30 mouse cellular contexts compared by ENCODE assay signal in genomic region chr17:31152512-31152911, GRCm38 (mm10). TPM values are rescaled to one million over a fixed set of nuclear protein-coding genes. Genes with fewer than 3 reads are reported as not detected.
A peak's percentile ranks its signal among the peaks of the same experiment; 100 is the strongest.
DNase-seq lines count a peak whose midpoint lies in the region; ATAC-seq and TF ChIP-seq lines count a peak whose summit lies in the region.
"Had no signal": no experiment of that assay in that cellular context is flagged by ENCODE, and none has a peak within 500 bp of the region (broad histone marks: within the 10 kb centered on the region; RNA-seq: fewer than 3 reads in every experiment).

No protein-coding gene starts in this region.

- TF ChIP-seq CTCF in intestine, postnatal 0 days (IDR thresholded peaks at IDR 0.05; ENCODE audit: low read depth) = no peak
- TF ChIP-seq CTCF in layer of hippocampus, adult 2 months (conservative IDR thresholded peaks at IDR 0.05) = no peak

- H3K27me3 ChIP-seq in intestine, embryonic 14.5 days (replicated peaks; ENCODE audit: control insufficient read depth, insufficient read depth, low read length) = no peaks in the 10 kb centered on the region
- H3K27me3 ChIP-seq in intestine, postnatal 0 days (replicated peaks; ENCODE audit: control insufficient read depth, insufficient read depth, low read length) = no peaks in the 10 kb centered on the region
- no peaks in the 10 kb centered on the region for H3K27me3 ChIP-seq in stomach, embryonic 15.5 days (replicated peaks)
- H3K27me3 ChIP-seq in forebrain, embryonic 11.5 days (ENCODE audit: control insufficient read depth, insufficient read depth, low read length) = no peaks in the 10 kb centered on the region
- H3K27me3 ChIP-seq: hindbrain, embryonic 15.5 days; midbrain, embryonic 13.5 days; neural tube, embryonic 12.5 days had no signal

- no peak for ATAC-seq in intestine, embryonic 14.5 days (replicated peaks; ENCODE audit: low FRiP score, low TSS enrichment, low read depth)
- no peak for ATAC-seq in intestine, postnatal 0 days
- 0 out of 2 replicates have a peak, but pooled peaks have one; percentile 35 for ATAC-seq in stomach, embryonic 15.5 days (ENCODE audit: insufficient read depth, low FRiP score, low read depth)
- no peak for ATAC-seq in forebrain, embryonic 11.5 days (replicated peaks; ENCODE audit: low FRiP score)
- ATAC-seq: midbrain, embryonic 13.5 days had no signal

- 56% methylated on average over 5 of the region's 5 CpGs for whole genome bisulfite sequencing in intestine, embryonic 14.5 days
- WGBS in intestine, postnatal 0 days = 45% methylated on average over 5 of the region's 5 CpGs
- WGBS in stomach, embryonic 15.5 days = 62% methylated on average over 5 of the region's 5 CpGs
- WGBS in forebrain, embryonic 11.5 days = 58% methylated on average over 5 of the region's 5 CpGs

- H3K36me3 ChIP-seq in intestine, embryonic 14.5 days (ENCODE audit: control insufficient read depth, insufficient read depth, low read length) = no peaks in the 10 kb centered on the region
- H3K36me3 ChIP-seq in intestine, postnatal 0 days (ENCODE audit: control insufficient read depth, insufficient read depth) = no peaks in the 10 kb centered on the region
- no peaks in the 10 kb centered on the region for H3K36me3 ChIP-seq in stomach, embryonic 15.5 days
- no peaks in the 10 kb centered on the region for H3K36me3 ChIP-seq in forebrain, embryonic 11.5 days (ENCODE audit: control insufficient read depth, insufficient read depth, low read length)
- H3K36me3 ChIP-seq: embryonic facial prominence, embryonic 15.5 days; forebrain, embryonic 10.5 days; G1E; hindbrain, embryonic 15.5 days; midbrain, embryonic 13.5 days; neural tube, embryonic 12.5 days had no signal

- 0 out of 2 replicates have a peak, but pooled peaks cover 2% of the 10 kb centered on the region for H3K9me3 ChIP-seq in intestine, embryonic 14.5 days (ENCODE audit: control insufficient read depth, low read length)
- H3K9me3 ChIP-seq in intestine, postnatal 0 days (ENCODE audit: control insufficient read depth) = no peaks in the 10 kb centered on the region
- H3K9me3 ChIP-seq in stomach, embryonic 15.5 days = no peaks in the 10 kb centered on the region
- no peaks in the 10 kb centered on the region for H3K9me3 ChIP-seq in forebrain, embryonic 11.5 days (ENCODE audit: control insufficient read depth, low read length)
- H3K9me3 ChIP-seq: embryonic facial prominence, embryonic 15.5 days; hindbrain, embryonic 15.5 days; midbrain, embryonic 13.5 days; neural tube, embryonic 12.5 days had no signal

- H3K9ac ChIP-seq in intestine, embryonic 14.5 days (ENCODE audit: low read length) = no peak overlapping the region
- H3K9ac ChIP-seq in intestine, postnatal 0 days (ENCODE audit: low read depth, low read length) = no peak overlapping the region
- no peak overlapping the region for H3K9ac ChIP-seq in stomach, embryonic 15.5 days
- H3K9ac ChIP-seq in forebrain, embryonic 11.5 days (ENCODE audit: low read length) = no peak overlapping the region
- H3K9ac ChIP-seq: embryonic facial prominence, embryonic 15.5 days; hindbrain, embryonic 15.5 days; midbrain, embryonic 13.5 days; neural tube, embryonic 12.5 days had no signal

- DNase-seq in intestine, embryonic 14.5 days (ENCODE audit: low spot score) = no peak
- DNase-seq in kidney, adult 9 months = peak; percentile 94
- peak; percentile 74 to 89 for DNase-seq in kidney, postnatal 36 days
- DNase-seq in retina, postnatal 1 day = no peak
- no peak for DNase-seq in layer of hippocampus, adult 2 months (ENCODE audit: low spot score in 2 of 2)
- DNase-seq in forebrain, embryonic 11.5 days (ENCODE audit: low spot score) = no peak
- DNase-seq: cerebellum, adult 18-20 months; cerebellum, postnatal 25 days; gastrocnemius, postnatal 14 days; heart, adult 18-20 months; heart, postnatal 36 days; lung, adult 18-20 months; lung, postnatal 14 days; right cerebral cortex, adult 18-20 months; thymus, adult 18-20 months had no signal

- 0 out of 2 replicates have a peak, but pooled peaks cover 4% of the 10 kb centered on the region for H3K4me1 ChIP-seq in intestine, embryonic 14.5 days (replicated peaks; ENCODE audit: control insufficient read depth, insufficient read depth, low read length)
- no peaks in the 10 kb centered on the region for H3K4me1 ChIP-seq in intestine, postnatal 0 days (replicated peaks; ENCODE audit: control insufficient read depth, insufficient read depth, low read length)
- H3K4me1 ChIP-seq in stomach, embryonic 15.5 days = no peaks in the 10 kb centered on the region
- no peaks in the 10 kb centered on the region for H3K4me1 ChIP-seq in forebrain, embryonic 11.5 days (replicated peaks; ENCODE audit: control insufficient read depth, insufficient read depth, low read length)
- H3K4me1 ChIP-seq: embryonic facial prominence, embryonic 15.5 days; hindbrain, embryonic 15.5 days; neural tube, embryonic 12.5 days had no signal

- 0 out of 2 replicates have a peak overlapping the region, but pooled peaks have one; percentile 2 for H3K27ac ChIP-seq in intestine, embryonic 14.5 days (ENCODE audit: low read depth)
- no peak overlapping the region for H3K27ac ChIP-seq in intestine, postnatal 0 days (ENCODE audit: low read depth, low read length)
- H3K27ac ChIP-seq in stomach, embryonic 15.5 days = 0 out of 2 replicates have a peak overlapping the region, but pooled peaks have one; percentile 11
- H3K27ac ChIP-seq in layer of hippocampus, adult 2 months = no peak overlapping the region
- no peak overlapping the region for H3K27ac ChIP-seq in forebrain, embryonic 11.5 days (ENCODE audit: low read depth, low read length)
- H3K27ac ChIP-seq: embryonic facial prominence, embryonic 15.5 days; forebrain, embryonic 10.5 days; hindbrain, embryonic 15.5 days; midbrain, embryonic 13.5 days; neural tube, embryonic 12.5 days had no signal

- no peak overlapping the region for H3K4me2 ChIP-seq in intestine, embryonic 14.5 days (ENCODE audit: low read length)
- no peak overlapping the region for H3K4me2 ChIP-seq in intestine, postnatal 0 days (replicated peaks; ENCODE audit: low read depth)
- H3K4me2 ChIP-seq in stomach, embryonic 15.5 days = no peak overlapping the region
- H3K4me2 ChIP-seq in forebrain, embryonic 11.5 days (ENCODE audit: low read depth, low read length, severe bottlenecking) = no peak overlapping the region
- H3K4me2 ChIP-seq: embryonic facial prominence, embryonic 15.5 days; hindbrain, embryonic 15.5 days; midbrain, embryonic 13.5 days; neural tube, embryonic 12.5 days had no signal

- no peak overlapping the region for H3K4me3 ChIP-seq in intestine, embryonic 14.5 days (ENCODE audit: low read depth, low read length)
- H3K4me3 ChIP-seq in intestine, postnatal 0 days (ENCODE audit: low read depth, low read length) = no peak overlapping the region
- no peak overlapping the region for H3K4me3 ChIP-seq in stomach, embryonic 15.5 days (replicated peaks)
- no peak overlapping the region for H3K4me3 ChIP-seq in layer of hippocampus, adult 2 months
- H3K4me3 ChIP-seq in forebrain, embryonic 11.5 days (ENCODE audit: low read depth, low read length) = no peak overlapping the region
- H3K4me3 ChIP-seq: embryonic facial prominence, embryonic 15.5 days; forebrain, embryonic 10.5 days; hindbrain, embryonic 15.5 days; midbrain, embryonic 13.5 days; neural tube, embryonic 12.5 days had no signal

RNA-seq across cellular contexts. Expression of gene Tff2, which starts 8.4 kb away (rescaled TPM):
- polyA plus RNA-seq in intestine, embryonic 14.5 days (2014; fragmentation: Nextera tagmentation; extraction: Ambion mirVana) = 2.0 TPM in 2 replicates
- 116 and 203 TPM in 2 replicates for polyA plus RNA-seq in intestine, postnatal 0 days (2015; fragmentation: Nextera tagmentation; extraction: Ambion mirVana)
- polyA plus RNA-seq in stomach, embryonic 15.5 days (2015; fragmentation: Nextera tagmentation; extraction: Ambion mirVana) = 39.1 and 51.9 TPM in 2 replicates
- not detected for total RNA-seq in layer of hippocampus, adult 2 months (2021)
- polyA plus RNA-seq in forebrain, embryonic 11.5 days (2014; fragmentation: Nextera tagmentation; extraction: Ambion mirVana) = not detected in 2 replicates
- total RNA-seq: G1E; gastrocnemius, postnatal 14 days; heart, adult 18-20 months; heart, postnatal 36 days; layer of hippocampus, postnatal 25 days; left cerebral cortex, postnatal 14 days; megakaryocyte, adult 5-6 weeks had no signal
- polyA plus RNA-seq: forebrain, embryonic 10.5 days; frontal cortex, adult 2 months; G1E; heart, embryonic 14.5 days; hindbrain, embryonic 15.5 days; midbrain, embryonic 13.5 days; neural tube, embryonic 12.5 days had no signal

RNA-seq across cellular contexts. Expression of gene Tff1, which starts 12.6 kb away (rescaled TPM):
- 12.7 and 17.2 TPM in 2 replicates for polyA plus RNA-seq in intestine, embryonic 14.5 days (2014; fragmentation: Nextera tagmentation; extraction: Ambion mirVana)
- 39.4 and 174 TPM in 2 replicates for polyA plus RNA-seq in intestine, postnatal 0 days (2015; fragmentation: Nextera tagmentation; extraction: Ambion mirVana)
- polyA plus RNA-seq in stomach, embryonic 15.5 days (2015; fragmentation: Nextera tagmentation; extraction: Ambion mirVana) = 95.6 and 131 TPM in 2 replicates
- not detected for total RNA-seq in layer of hippocampus, adult 2 months (2021)
- not detected in 2 replicates for polyA plus RNA-seq in forebrain, embryonic 11.5 days (2014; fragmentation: Nextera tagmentation; extraction: Ambion mirVana)
- total RNA-seq: adrenal gland, postnatal 4 days; G1E; gastrocnemius, postnatal 14 days; heart, adult 18-20 months; heart, postnatal 36 days; layer of hippocampus, postnatal 25 days; left cerebral cortex, postnatal 14 days; megakaryocyte, adult 5-6 weeks had no signal
- polyA plus RNA-seq: embryonic facial prominence, embryonic 15.5 days; forebrain, embryonic 10.5 days; frontal cortex, adult 2 months; G1E; heart, embryonic 14.5 days; hindbrain, embryonic 15.5 days; midbrain, embryonic 13.5 days; neural tube, embryonic 12.5 days had no signal

RNA-seq across cellular contexts. Expression of gene Tff3, which starts 23.1 kb away (rescaled TPM):
- 315 and 426 TPM in 2 replicates for polyA plus RNA-seq in intestine, embryonic 14.5 days (2014; fragmentation: Nextera tagmentation; extraction: Ambion mirVana)
- 2,043 and 2,206 TPM in 2 replicates for polyA plus RNA-seq in intestine, postnatal 0 days (2015; fragmentation: Nextera tagmentation; extraction: Ambion mirVana)
- 141 and 168 TPM in 2 replicates for polyA plus RNA-seq in stomach, embryonic 15.5 days (2015; fragmentation: Nextera tagmentation; extraction: Ambion mirVana)
- not detected for total RNA-seq in layer of hippocampus, adult 2 months (2021)
- 1.1 and 1.2 TPM in 2 replicates for polyA plus RNA-seq in forebrain, embryonic 11.5 days (2014; fragmentation: Nextera tagmentation; extraction: Ambion mirVana)
- total RNA-seq: adrenal gland, postnatal 4 days; G1E; gastrocnemius, postnatal 14 days; heart, adult 18-20 months; heart, postnatal 36 days; layer of hippocampus, postnatal 25 days; left cerebral cortex, postnatal 14 days; megakaryocyte, adult 5-6 weeks had no signal
- polyA plus RNA-seq: embryonic facial prominence, embryonic 15.5 days; G1E; heart, embryonic 14.5 days had no signal

RNA-seq across cellular contexts. Expression of gene Tmprss3, which starts 46.3 kb away (rescaled TPM):
- 0.12 TPM in 2 replicates for polyA plus RNA-seq in intestine, embryonic 14.5 days (2014; fragmentation: Nextera tagmentation; extraction: Ambion mirVana)
- polyA plus RNA-seq in intestine, postnatal 0 days (2015; fragmentation: Nextera tagmentation; extraction: Ambion mirVana) = 0.04 and 0.05 TPM in 2 replicates
- polyA plus RNA-seq in stomach, embryonic 15.5 days (2015; fragmentation: Nextera tagmentation; extraction: Ambion mirVana) = 0.36 and 0.49 TPM in 2 replicates
- not detected for total RNA-seq in layer of hippocampus, adult 2 months (2021)
- polyA plus RNA-seq in forebrain, embryonic 11.5 days (2014; fragmentation: Nextera tagmentation; extraction: Ambion mirVana) = not detected in 2 replicates
- total RNA-seq: G1E; gastrocnemius, postnatal 14 days; heart, adult 18-20 months; heart, postnatal 36 days; layer of hippocampus, postnatal 25 days had no signal
- polyA plus RNA-seq: forebrain, embryonic 10.5 days; G1E; hindbrain, embryonic 15.5 days; midbrain, embryonic 13.5 days; neural tube, embryonic 12.5 days; small intestine, adult 2 months had no signal

RNA-seq across cellular contexts. Expression of gene Ubash3a, which starts 55.2 kb away (rescaled TPM):
- 0.14 and 0.19 TPM in 2 replicates for polyA plus RNA-seq in intestine, embryonic 14.5 days (2014; fragmentation: Nextera tagmentation; extraction: Ambion mirVana)
- polyA plus RNA-seq in intestine, postnatal 0 days (2015; fragmentation: Nextera tagmentation; extraction: Ambion mirVana) = not detected in 2 replicates
- 0.89 and 1.2 TPM in 2 replicates for polyA plus RNA-seq in stomach, embryonic 15.5 days (2015; fragmentation: Nextera tagmentation; extraction: Ambion mirVana)
- total RNA-seq in layer of hippocampus, adult 2 months (2021) = under 1 TPM; 0.66 to 0.95 TPM
- 0.27 and 0.79 TPM in 2 replicates for polyA plus RNA-seq in forebrain, embryonic 11.5 days (2014; fragmentation: Nextera tagmentation; extraction: Ambion mirVana)
- total RNA-seq: gastrocnemius, postnatal 14 days; heart, postnatal 36 days; left cerebral cortex, postnatal 14 days had no signal
- polyA plus RNA-seq: frontal cortex, adult 2 months; G1E; hindbrain, embryonic 15.5 days had no signal

Comparison
In these comparisons a context has a peak if more than half of its experiments do, and no peak if none do; other contexts are left out.
1. H3K27ac ChIP-seq: peak in intestine, embryonic 14.5 days (single experiment) and stomach, embryonic 15.5 days (single experiment); none in intestine, postnatal 0 days (single experiment), layer of hippocampus, adult 2 months (single experiment) and forebrain, embryonic 11.5 days (single experiment).
2. RNA of gene Tff2, which starts 8.4 kb away (polyA plus RNA-seq): 116 to 203 TPM in intestine, postnatal 0 days and 39.1 to 51.9 TPM in stomach, embryonic 15.5 days; 2.0 TPM in intestine, embryonic 14.5 days and not detected in forebrain, embryonic 11.5 days; every median in the first group is over 10 times any median in the second.
3. DNase-seq: peak in kidney, adult 9 months (single experiment) and kidney, postnatal 36 days (2 of 2); none in intestine, embryonic 14.5 days (single experiment), retina, postnatal 1 day (single experiment), layer of hippocampus, adult 2 months (0 of 2) and forebrain, embryonic 11.5 days (single experiment).
4. RNA of gene Tff1, which starts 12.6 kb away (polyA plus RNA-seq): 95.6 to 131 TPM in stomach, embryonic 15.5 days, 39.4 to 174 TPM in intestine, postnatal 0 days and 12.7 to 17.2 TPM in intestine, embryonic 14.5 days; not detected in forebrain, embryonic 11.5 days; every median in the first group is over 10 times any median in the second.
5. RNA of gene Tff3, which starts 23.1 kb away (polyA plus RNA-seq): 2,043 to 2,206 TPM in intestine, postnatal 0 days, 315 to 426 TPM in intestine, embryonic 14.5 days and 141 to 168 TPM in stomach, embryonic 15.5 days; 1.1 to 1.2 TPM in forebrain, embryonic 11.5 days; every median in the first group is over 10 times any median in the second.